Mouse (Mus musculus) small intestine, adult 2 months (tissue): ENCODE results near the gene Ppp2r5d. TPM values are rescaled to one million over a fixed set of nuclear protein-coding genes. Genes with fewer than 3 reads are reported as not detected.

Experiments
- H3K27ac ChIP-seq: fragments of 200-500 bp; 2 replicates; pipeline ENCODE4 v1.5.1; 2012; ENCODE audit warnings: low read depth, low read length, control low read depth, inconsistent platforms; ENCODE audit not compliant: insufficient read depth
- H3K27me3 ChIP-seq: fragments of 200-500 bp; 2 replicates; pipeline ENCODE4 v1.6.1; 2012; ENCODE audit warnings: mild to moderate bottlenecking, moderate library complexity, low read length, inconsistent platforms; ENCODE audit not compliant: control insufficient read depth, insufficient read depth
- H3K36me3 ChIP-seq: fragments of 200-500 bp; 2 replicates; pipeline ENCODE4 v1.6.1; 2012; ENCODE audit warnings: mild to moderate bottlenecking, low read length, control low read depth, inconsistent platforms; ENCODE audit not compliant: control insufficient read depth, insufficient read depth
- H3K4me1 ChIP-seq: fragments of 200-500 bp; 2 replicates; pipeline ENCODE4 v1.6.1; 2012; ENCODE audit warnings: low read length, inconsistent platforms, mixed read lengths; ENCODE audit not compliant: control insufficient read depth, insufficient read depth, insufficient read length
- H3K4me3 ChIP-seq: fragments of 200-500 bp; 2 replicates; pipeline ENCODE4 v1.5.1; 2012; ENCODE audit warnings: low read depth, mild to moderate bottlenecking, control low read depth, inconsistent platforms, low read length, moderate library complexity
- CTCF ChIP-seq: fragments of 200-500 bp; IDR thresholded peaks from 2 replicates; pipeline ENCODE4 v1.5.1; 2012; ENCODE audit warnings: low read depth, mild to moderate bottlenecking, control low read depth, inconsistent platforms, low read length, moderate library complexity, mixed read lengths; ENCODE audit not compliant: insufficient replicate concordance, insufficient read length; ENCODE audit errors: extremely low read depth
- POLR2A ChIP-seq: fragments of 200-500 bp; IDR thresholded peaks from 2 replicates; pipeline ENCODE4 v1.6.1; 2012; ENCODE audit warnings: low read depth, mild to moderate bottlenecking, control low read depth, inconsistent platforms, low read length, moderate library complexity
- WGBS: fragments of 180-500 bp; shearing (Covaris S2); methylation state at CpG from one replicate; pipeline ENCODE4 v1.1.7; 2018; 5-methylcytosine and 5-hydroxymethylcytosine counted together
- polyA plus RNA-seq: library from polyadenylated mRNA; depleted of rRNA; stranded (reverse); fragments of >200 nt; gene quantifications from 2 replicates; pipeline ENCODE4 v1.2.3, GENCODE M21; 2012

The Ppp2r5d gene
- polyA plus RNA-seq, 1 experiment: 150 TPM

DNA sequence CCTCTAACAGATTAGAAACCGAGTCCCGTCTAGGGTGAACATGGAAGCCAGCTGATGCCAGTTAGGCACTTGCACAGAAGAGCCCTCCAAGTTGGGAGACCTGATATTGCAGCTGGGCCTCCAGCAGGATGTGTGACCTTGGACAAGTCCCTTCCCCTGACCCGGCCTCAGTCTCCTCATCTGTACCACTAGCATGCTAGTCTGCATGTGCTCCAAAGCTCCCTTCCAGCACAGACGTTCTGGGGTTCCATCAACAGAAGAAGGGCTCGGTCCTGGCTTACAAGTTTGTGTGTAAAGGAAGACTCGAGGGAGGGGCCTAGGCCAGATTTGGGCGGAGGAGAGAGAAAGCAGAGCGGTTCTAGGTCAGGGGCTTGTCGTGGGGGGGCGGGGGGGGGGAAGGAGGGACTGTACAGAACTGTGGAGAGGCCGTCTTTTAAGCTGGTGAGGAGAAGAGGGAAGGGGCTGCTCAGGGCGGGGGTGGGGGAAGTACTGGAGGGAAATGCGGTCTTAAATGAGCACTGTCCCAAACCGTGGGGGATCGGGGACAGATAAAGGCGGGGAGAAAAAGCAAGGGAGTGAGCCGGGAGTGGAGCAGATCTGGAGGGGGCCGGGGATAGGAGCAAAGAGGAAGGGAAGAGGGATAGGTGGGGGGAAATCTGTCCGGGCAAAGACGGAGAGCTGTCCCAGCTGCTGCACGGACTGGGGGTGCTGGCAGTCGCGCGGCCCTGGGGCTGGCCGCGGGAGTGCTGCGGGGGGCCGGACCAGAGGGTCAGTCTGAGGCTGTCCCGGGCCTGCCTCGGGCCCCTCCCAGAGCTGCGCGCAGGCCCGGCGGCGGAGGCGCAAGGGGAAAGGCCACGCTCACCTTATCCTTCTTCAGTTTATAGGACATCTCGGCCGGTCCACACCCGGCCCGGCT, 682 bp downstream of the Ppp2r5d start:
- peak overlapping the region; percentile 79 for H3K4me3 ChIP-seq
- peaks cover 20% of the 10 kb centered on the region for H3K4me1 ChIP-seq
- WGBS: 3% methylated on average over 40 of the region's 41 CpGs
- H3K36me3 ChIP-seq: peaks cover 3% of the 10 kb centered on the region; the same call in 1 of the 2 replicates
- H3K27me3 ChIP-seq: no peaks in the 10 kb centered on the region
- peak overlapping the region; percentile 38 for H3K27ac ChIP-seq
- TF ChIP-seq CTCF: no peak
- 0 out of 2 replicates have a peak, but pooled peaks have one; percentile 24 for TF ChIP-seq POLR2A

DNA sequence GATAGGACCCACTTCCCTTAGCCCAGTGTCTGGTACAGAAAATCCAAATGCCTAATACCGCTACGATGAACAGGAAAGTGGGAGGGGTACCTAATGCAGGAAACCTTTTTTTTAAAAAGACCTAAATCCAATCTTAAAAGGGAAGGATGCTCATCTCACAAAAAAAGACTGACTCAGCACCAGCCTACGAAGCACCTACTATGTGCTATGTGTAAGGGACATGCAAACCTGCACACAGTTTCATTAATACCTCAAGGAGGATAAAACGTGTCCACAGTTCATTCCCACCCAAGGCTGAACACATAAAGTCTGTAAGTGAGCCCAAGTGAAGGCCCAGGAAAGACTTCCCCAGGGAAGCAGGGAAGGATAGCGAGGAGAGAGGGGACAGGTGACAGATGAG, 2.4 kb downstream of the Ppp2r5d start:
- Histone ChIP-seq H3K27ac (no peak overlapping the region), H3K4me1 (peaks cover 32% of the 10 kb centered on the region), H3K27me3 (no peaks in the 10 kb centered on the region), H3K4me3 (no peak overlapping the region), H3K36me3 (peaks cover 3% of the 10 kb centered on the region; the same call in 1 of the 2 replicates)
- WGBS: 88% methylated on average over 5 of the region's 5 CpGs
- no peak for TF ChIP-seq CTCF
- no peak for TF ChIP-seq POLR2A

DNA sequence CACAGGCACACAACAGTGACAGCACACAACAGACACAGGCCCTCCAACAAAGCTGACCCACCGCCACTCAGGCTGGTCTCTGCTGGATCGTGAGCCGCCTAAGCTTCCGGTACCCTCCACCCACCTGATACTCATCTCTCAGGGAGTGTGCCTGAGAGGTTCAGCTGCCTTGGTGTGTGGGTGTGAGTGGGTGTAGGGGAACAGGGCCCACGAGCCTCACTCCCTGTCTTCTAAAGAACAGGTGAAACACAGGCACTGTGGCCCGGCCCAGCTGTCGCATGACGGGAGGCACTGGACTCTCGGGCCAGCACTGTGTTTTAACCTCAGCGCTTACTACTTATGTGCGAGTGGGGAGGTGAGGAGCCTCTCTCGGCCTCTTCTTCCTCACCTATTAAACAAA, 2.8 kb downstream of the Ppp2r5d start:
- H3K27ac ChIP-seq: no peak overlapping the region
- 86% methylated on average over 12 of the region's 12 CpGs for WGBS
- peaks cover 32% of the 10 kb centered on the region for H3K4me1 ChIP-seq
- H3K36me3 ChIP-seq: peaks cover 3% of the 10 kb centered on the region; the same call in 1 of the 2 replicates
- H3K4me3 ChIP-seq: no peak overlapping the region
- TF ChIP-seq CTCF: no peak
- TF ChIP-seq POLR2A: no peak
- no peaks in the 10 kb centered on the region for H3K27me3 ChIP-seq

DNA sequence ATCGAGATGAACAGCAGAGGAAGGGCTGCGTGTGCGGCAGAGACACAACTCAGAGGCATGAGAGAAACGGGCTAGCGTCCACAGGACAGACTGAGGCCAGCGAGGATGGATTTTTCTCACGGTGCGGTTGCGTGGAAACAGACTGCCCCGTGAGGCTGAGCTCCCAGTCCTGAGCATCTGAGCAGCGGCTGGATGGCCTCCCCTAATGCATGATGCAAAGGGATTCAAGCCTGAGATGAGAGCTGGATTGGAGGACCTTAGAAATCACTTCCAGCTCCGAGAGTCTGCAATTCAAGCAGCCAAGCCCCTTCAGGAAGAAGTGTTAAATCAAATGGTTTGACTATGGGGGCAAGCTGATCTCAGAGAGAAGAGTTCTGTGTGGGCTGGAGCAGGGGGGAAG, 3.4 kb downstream of the Ppp2r5d start:
- TF ChIP-seq CTCF (no peak), POLR2A (no peak)
- 79% methylated on average over 12 of the region's 12 CpGs for WGBS

DNA sequence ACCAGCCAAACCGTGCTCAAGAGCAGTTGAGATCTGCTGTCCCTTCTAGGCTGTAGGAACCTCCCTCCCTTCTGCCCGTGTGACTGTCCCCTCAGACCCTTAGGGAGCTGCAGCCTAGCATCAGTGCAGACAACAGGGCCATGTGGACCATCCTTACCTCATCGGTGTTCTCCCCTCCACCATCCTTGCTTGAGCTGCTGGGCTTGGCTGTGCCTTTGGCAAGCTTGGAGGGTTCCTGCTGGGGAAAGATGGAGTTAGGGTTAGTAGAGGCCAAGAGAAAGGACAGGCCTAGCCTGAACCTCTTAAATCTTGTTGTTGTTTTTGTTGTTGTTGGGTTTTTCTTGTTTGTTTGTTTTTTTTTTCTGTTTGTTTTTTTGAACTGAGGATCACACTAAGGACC, 5.0 kb downstream of the Ppp2r5d start:
- Histone ChIP-seq H3K27ac (peak overlapping the region; percentile 45), H3K4me1 (peaks cover 32% of the 10 kb centered on the region), H3K36me3 (peaks cover 3% of the 10 kb centered on the region; the same call in 1 of the 2 replicates), H3K27me3 (no peaks in the 10 kb centered on the region), H3K4me3 (no peak overlapping the region)
- 86% methylated on average over 3 of the region's 3 CpGs for WGBS
- TF ChIP-seq POLR2A (no peak), CTCF (no peak)

More for the DNA sequence above, 3.4 kb downstream of the Ppp2r5d start:
- Histone ChIP-seq H3K36me3 (peaks cover 3% of the 10 kb centered on the region; the same call in 1 of the 2 replicates), H3K27ac (no peak overlapping the region), H3K27me3 (no peaks in the 10 kb centered on the region), H3K4me3 (no peak overlapping the region), H3K4me1 (peaks cover 32% of the 10 kb centered on the region)

DNA sequence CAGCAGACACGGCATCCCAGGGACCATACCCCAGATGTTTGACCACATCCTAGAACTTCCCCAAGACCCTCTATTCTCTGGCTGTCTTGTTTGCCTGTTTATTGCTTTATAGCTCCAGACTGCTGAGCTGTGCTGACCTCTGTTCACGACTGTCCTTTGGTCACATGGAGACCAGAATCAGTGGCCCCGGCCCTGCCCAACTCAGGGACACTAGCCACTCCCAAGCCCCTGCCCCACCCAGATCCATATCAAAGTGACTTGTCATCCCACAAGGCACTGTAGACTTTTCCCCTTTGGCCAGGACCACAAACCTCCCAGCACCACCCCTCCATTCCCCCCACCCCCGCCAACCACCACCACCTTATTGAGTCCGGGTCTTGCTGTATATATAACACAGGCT, 5.7 kb downstream of the Ppp2r5d start:
- WGBS: 62% methylated on average over 5 of the region's 5 CpGs
- no peak for TF ChIP-seq POLR2A
- no peak for TF ChIP-seq CTCF
- no peak overlapping the region for H3K4me3 ChIP-seq
- H3K4me1 ChIP-seq: peaks cover 32% of the 10 kb centered on the region
- peaks cover 3% of the 10 kb centered on the region; the same call in 1 of the 2 replicates for H3K36me3 ChIP-seq
- H3K27ac ChIP-seq: peak overlapping the region; percentile 68
- no peaks in the 10 kb centered on the region for H3K27me3 ChIP-seq

DNA sequence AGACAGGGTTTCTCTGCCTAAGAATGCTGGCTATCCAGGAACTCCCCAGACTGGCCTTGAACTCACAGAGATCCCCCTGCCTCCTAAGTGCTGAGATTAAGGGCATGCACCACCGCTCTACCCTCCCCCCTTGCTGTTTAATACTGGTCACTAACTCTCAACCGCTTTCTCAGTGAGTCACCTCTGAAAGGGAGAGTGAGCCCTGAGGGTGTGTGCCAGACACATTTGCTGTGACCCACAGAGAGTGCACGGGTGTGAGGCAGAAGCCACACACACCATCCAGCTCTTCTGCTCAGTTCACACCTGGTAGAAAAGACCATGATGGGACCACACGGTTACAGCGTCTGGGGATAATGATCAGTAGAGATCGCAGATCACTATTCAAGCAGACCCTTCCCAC, 6.4 kb downstream of the Ppp2r5d start:
- Histone ChIP-seq H3K4me1 (peaks cover 27% of the 10 kb centered on the region), H3K27me3 (no peaks in the 10 kb centered on the region), H3K27ac (peak overlapping the region; percentile 68), H3K4me3 (no peak overlapping the region), H3K36me3 (peaks cover 3% of the 10 kb centered on the region; the same call in 1 of the 2 replicates)
- no peak for TF ChIP-seq CTCF
- 87% methylated on average over 6 of the region's 6 CpGs for WGBS
